Mouse (Mus musculus) C3H10T1/2 (cell line): ENCODE data around the gene Sema3f. TPM values are rescaled to one million over a fixed set of nuclear protein-coding genes. Genes with fewer than 3 reads are reported as not detected.

Experiments used
- polyA plus RNA-seq, 2 experiments: library from polyadenylated mRNA; unstranded; fragments of >200 nt; fragmentation: generic; extraction: Trizol; gene quantifications; one replicate each; pipeline ENCODE4 v1.2.1; 2012; ENCODE audit warnings: missing spikeins in 2 of 2

Sema3f gene
- polyA plus RNA-seq, result 10 to 100 TPM in 1 of 2 experiments, 1 to 10 TPM in 1; 8.5 to 52.4 TPM

DNA sequence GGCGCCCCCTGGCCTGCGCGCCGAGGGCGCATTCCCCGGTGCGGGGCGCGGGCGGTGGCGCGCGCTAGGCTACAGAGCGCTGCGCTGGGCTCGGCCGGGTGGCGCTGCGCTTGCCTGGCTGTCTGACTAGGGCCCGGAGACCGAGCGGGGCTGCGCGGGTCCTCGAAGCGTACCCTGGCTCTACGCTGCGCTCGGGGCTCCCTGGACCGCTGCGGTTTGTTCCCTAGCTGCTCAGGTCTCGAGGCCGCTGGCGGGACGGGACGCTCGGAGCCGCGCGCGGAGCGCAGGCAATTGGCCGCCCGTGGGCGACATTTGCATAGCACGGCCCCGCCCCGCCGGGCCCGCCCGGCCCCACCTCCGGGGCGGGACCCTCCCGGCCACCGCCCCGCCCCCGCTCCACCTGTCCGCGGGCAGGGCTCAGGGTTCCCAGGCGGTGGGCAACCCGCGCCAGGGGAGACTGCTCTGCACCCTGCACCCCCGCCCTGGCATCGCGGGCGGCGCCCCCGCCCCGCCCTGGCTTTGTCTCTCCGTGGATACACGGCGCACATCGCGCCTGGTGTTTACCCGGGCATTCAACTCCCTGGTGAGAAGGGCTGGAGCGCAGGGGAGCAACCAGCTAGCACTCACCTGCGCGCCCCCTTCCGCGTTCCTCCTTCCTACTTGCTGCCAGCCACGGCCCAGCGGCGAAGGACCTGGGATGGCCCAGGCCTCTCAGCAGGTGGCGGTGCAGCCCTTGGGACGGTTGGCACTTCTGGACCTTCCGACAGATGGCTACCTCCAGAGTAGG is at the start of gene Sema3f:
Gene Sema3f (minus strand): TSS at position 779 of the 787 bp plus-strand sequence.

DNA sequence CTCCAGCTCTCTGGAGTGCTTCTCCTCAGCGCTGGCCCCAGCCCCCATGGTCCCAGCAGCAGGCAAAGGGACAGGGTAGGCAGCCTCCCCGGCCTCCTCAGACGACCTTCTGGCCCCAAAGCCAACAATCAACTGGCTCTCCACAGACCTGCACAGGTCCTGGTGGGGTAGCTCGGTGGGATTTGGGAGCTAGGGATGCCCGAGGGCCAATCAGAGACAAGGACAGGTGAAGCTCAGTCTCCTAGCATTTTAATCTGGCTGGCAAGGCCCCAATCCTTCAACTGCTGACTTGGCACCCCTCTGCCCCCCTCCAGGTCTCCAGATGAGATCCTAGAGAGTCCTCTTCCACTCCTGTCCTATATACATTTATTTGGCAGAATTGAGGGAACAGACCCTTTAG is 30.8 kb downstream of the Sema3f start, which contains the start of gene Gnat1:
Gene Gnat1 (minus strand): TSS at position 212 of the 400 bp plus-strand sequence.

DNA sequence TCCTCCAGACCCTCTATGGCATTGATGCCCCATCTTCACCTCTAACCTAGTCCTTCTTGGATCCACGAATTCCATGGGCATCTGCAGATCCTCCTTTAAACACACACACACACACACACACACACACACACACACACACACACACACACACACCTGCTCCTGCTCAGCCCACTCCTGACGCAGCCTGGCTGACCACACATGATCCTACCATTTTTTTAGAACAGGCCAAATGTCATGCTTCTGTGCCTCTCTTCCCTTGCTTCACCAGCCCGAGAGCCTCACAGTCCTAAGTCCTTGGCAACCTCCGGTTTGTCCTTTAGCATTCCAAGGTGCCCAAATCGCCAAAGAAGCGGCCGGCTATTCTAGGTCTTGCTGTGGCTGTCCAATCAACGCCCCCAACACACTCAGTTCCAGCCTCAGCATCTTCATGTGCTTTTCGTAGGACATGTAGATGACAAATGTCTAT is 40.8 kb downstream of the Sema3f start, which contains the start of gene Slc38a3:
Gene Slc38a3 (minus strand): TSS at position 51 of the 466 bp plus-strand sequence.

DNA sequence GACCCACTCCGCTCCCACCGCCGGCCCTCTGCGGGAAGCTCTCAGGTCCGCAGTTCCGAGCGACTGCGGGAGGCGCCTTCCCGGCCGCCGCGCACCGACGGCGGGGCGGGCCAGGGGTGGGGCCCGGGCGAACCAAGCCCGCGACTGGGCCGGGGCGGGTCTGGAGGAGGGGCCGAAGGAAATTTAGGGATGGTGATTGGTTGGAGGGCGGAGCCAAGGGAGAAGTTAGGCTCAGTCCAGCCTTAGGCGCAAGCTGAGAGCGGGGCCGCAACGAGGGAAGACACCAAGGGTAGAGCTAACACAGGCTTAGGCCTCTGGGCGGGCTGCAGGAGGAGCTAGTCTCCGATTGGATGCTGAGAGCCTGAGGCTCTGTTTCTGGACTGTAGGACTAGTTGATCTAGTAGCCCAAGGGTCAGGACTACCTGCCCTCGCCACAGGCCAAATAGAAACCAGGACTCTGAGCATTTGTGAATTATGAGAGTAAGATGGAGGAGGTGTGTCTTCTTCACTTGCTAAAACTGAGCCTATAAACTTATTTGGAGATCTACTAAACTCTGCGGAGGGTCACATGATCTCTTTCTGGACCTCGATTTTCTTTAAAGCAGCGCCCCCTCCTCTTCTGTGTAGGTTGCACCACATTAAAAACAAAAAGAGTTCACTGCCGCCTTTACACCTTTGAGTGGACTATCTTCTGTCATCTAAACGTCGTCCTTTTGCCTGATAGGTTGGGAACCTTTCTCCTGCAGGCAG is 74.8 kb downstream of the Sema3f start, which contains the start of gene Gnai2:
Gene Gnai2 (minus strand): TSS at position 89 of the 750 bp plus-strand sequence.

Other genes starting within 250 kb of the Sema3f start
- gene Tmem115, start 176.5 kb downstream of the Sema3f start, polyA plus RNA-seq, result 10 to 100 TPM; 32.7 to 48.9 TPM
- gene Cyb561d2, start 168.3 kb downstream of the Sema3f start, polyA plus RNA-seq, result 10 to 100 TPM; 29.6 to 37.6 TPM
- gene Nprl2, start 168.2 kb downstream of the Sema3f start, polyA plus RNA-seq, result 10 to 100 TPM in 1 of 2 experiments, 1 to 10 TPM in 1; 9.4 to 26.1 TPM
- 1 to 10 TPM in 1 of 2 experiments, under 1 TPM in 1; 0.35 to 1.9 TPM for gene Zmynd10, start 163.2 kb downstream of the Sema3f start, polyA plus RNA-seq
- gene Rassf1, start 158.9 kb downstream of the Sema3f start, polyA plus RNA-seq, result 10 to 100 TPM in 1 of 2 experiments, 1 to 10 TPM in 1; 5.5 to 34.0 TPM
- gene Tusc2, start 147.2 kb downstream of the Sema3f start, polyA plus RNA-seq, result 10 to 100 TPM; 17.5 to 22.1 TPM
- gene Hyal2, start 142.5 kb downstream of the Sema3f start, polyA plus RNA-seq, result 10 to 100 TPM; 21.8 to 40.8 TPM
- 1 to 10 TPM; 1.3 to 6.7 TPM for gene Hyal1, start 133.5 kb downstream of the Sema3f start, polyA plus RNA-seq
- 10 to 100 TPM; 12.6 to 25.8 TPM for gene Naa80, start 131.6 kb downstream of the Sema3f start, polyA plus RNA-seq
- under 1 TPM; 0.06 to 0.94 TPM for gene Hyal3, start 129.7 kb downstream of the Sema3f start, polyA plus RNA-seq
- 10 to 100 TPM; 11.2 to 50.5 TPM for gene Ifrd2, start 122.8 kb downstream of the Sema3f start, polyA plus RNA-seq
- 10 to 100 TPM in 1 of 2 experiments, under 1 TPM in 1; 0.61 to 22.1 TPM for gene Sema3b, start 101.2 kb downstream of the Sema3f start, polyA plus RNA-seq
- 100 to 1,000 TPM; 445 to 604 TPM for gene Gnai2, start 75.1 kb downstream of the Sema3f start, polyA plus RNA-seq
- under 1 TPM; 0.01 to 0.11 TPM for gene Slc38a3, start 40.9 kb downstream of the Sema3f start, polyA plus RNA-seq
- gene Gnat1, start 30.8 kb downstream of the Sema3f start, polyA plus RNA-seq, result under 1 TPM; 0.19 to 0.22 TPM
- 10 to 100 TPM in 1 of 2 experiments, 1 to 10 TPM in 1; 5.9 to 52.6 TPM for gene Rbm5, start 60.5 kb upstream of the Sema3f start, polyA plus RNA-seq
- 10 to 100 TPM in 1 of 2 experiments, 1 to 10 TPM in 1; 1.3 to 11.3 TPM for gene Rbm6, start 162.8 kb upstream of the Sema3f start, polyA plus RNA-seq
- gene Mon1a, start 177.7 kb upstream of the Sema3f start, polyA plus RNA-seq, result 10 to 100 TPM; 12.1 to 12.4 TPM
- gene Mst1r, start 196.4 kb upstream of the Sema3f start, polyA plus RNA-seq, result under 1 TPM; 0.01 to 0.37 TPM
- gene Actl11, start 218.0 kb upstream of the Sema3f start, polyA plus RNA-seq, result not detected
- not detected for gene Camkv, start 225.2 kb upstream of the Sema3f start, polyA plus RNA-seq
- gene Traip, start 239.7 kb upstream of the Sema3f start, polyA plus RNA-seq, result 10 to 100 TPM in 1 of 2 experiments, 1 to 10 TPM in 1; 6.0 to 11.0 TPM